Mouse (Mus musculus) CD4-positive, CD25-positive, alpha-beta regulatory T cell, adult 4 months (primary cell): ENCODE measurements at regions not wholly inside any gene's neighbourhood (a gene's known extent, or its start where the extent isn't known, plus 50 kb on each side); places are given as distances from the start of the nearest gene placed in this dataset.
"Not testable (repeated sequence)": the region's sequence is repeated elsewhere in the genome, so short reads cannot be mapped to it uniquely, and the experiment has no call there.

Experiments used
- ATAC-seq: one replicate; pipeline ENCODE4 v1.8.0; 2017

- ATAC-seq, result not testable (repeated sequence)
Measured at GRCm38 (mm10) chr7:60733331-60733994, 593.4 kb upstream of the Snrpn start.

- peak; percentile 29 for ATAC-seq
Measured at GRCm38 (mm10) chr7:60728108-60728721, 588.2 kb upstream of the Snrpn start.
